Mouse (Mus musculus) testis, postnatal 10 days (tissue): ENCODE data around the gene Ccdc126.
A peak's percentile ranks its signal among the peaks of the same experiment; 100 is the strongest.
"Not testable (repeated sequence)": the region's sequence is repeated elsewhere in the genome, so short reads cannot be mapped to it uniquely, and the experiment has no call there.

Experiments
- DNase-seq: peaks from one replicate; pipeline ENCODE4 v3.0.0; 2021; ENCODE audit warnings: low spot score

Ccdc126 gene

GRCm38 (mm10) chr6:49318966-49319594, at the start of gene Ccdc126:
TSS of gene Ccdc126 (plus strand) at chr6:49319274.
- DNase-seq = peak; percentile 98

DNA sequence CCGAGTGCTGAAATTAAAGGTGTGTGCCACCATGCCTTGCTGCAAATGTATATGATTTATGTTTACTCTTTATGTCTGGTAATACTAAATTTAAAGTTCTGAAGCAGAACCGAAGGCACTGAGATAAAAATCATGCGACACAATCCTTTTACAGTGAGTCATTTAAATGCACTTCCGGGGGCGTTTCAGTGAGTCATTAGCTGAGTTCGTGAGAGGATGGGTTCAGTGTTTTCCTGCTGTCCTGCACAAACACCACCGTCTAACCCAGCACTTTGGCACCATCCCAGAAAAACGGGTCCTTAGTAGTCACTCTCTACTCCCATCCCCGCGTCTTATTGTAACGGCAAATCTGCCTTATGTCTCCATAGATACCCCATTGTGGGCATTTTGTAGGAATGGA, 49.2 kb upstream of the Ccdc126 start:
- DNase-seq = no peak

DNA sequence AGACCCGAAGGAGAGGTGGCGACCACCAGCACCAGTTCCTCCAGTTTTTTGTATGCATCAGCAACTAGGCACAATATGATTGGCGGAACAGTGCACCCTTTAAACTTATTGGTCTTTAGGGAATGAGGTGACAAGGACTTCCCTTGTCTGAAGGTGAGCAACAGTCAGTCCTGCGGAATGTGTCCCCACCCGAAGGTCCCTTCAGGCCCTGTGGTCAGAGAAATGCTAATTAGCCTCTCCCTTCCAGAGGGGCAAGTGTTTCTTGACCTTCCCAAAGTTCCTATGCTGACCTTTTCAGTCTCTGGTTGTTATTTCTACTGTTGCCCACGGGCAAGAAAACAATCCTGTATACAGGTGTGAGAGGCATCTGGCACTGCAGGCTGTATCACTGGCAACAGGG, 47.3 kb upstream of the Ccdc126 start:
- DNase-seq = no peak

DNA sequence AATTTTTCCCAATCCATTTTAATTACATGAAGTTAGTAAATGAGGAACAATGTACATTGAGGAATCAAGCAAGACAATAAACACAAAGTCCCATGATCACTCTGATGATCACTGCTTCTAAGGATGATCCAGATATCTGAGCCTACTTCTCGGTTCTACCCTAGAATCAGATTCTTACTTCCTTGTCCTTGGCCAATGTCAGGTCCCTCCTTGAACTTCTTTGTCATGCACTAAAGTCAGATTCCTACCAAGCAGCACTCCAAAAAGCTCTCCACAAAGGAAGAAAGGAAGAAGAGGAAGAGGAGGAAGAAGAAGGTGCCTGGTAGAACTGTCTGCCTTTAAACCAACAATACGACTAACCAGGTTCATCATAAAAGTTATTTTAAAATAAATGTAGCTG, 46.2 kb upstream of the Ccdc126 start:
- DNase-seq = no peak

- DNase-seq = no peak
Measured at GRCm38 (mm10) chr6:49273934-49274333, 45.1 kb upstream of the Ccdc126 start.

- no peak for DNase-seq
Measured at GRCm38 (mm10) chr6:49274416-49275091, 44.5 kb upstream of the Ccdc126 start.

DNA sequence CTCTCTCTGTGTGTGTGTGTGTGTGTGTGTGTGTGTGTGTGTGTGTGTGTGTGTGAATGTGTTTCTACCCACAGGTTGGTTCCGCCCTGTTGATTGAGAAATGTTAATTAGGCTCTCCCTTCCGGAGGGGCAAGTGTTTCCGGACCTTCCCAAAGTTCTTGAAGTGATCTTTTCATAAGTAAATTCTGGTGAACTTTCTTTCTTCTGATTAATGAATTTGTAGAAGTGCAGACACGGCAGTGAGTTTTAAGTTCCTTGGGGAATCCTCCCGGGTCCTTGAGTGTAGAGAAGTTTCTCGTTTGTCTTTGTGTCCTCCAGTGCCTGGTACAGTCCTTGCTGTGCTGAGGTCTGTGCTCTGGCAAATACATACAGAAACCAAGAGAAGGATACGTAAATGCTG, 43.8 kb upstream of the Ccdc126 start:
- no peak for DNase-seq

- no peak for DNase-seq
Measured at GRCm38 (mm10) chr6:49280942-49281341, 38.1 kb upstream of the Ccdc126 start.

- no peak for DNase-seq
Measured at GRCm38 (mm10) chr6:49282122-49282521, 37.0 kb upstream of the Ccdc126 start.

- DNase-seq = no peak
Measured at GRCm38 (mm10) chr6:49298286-49298685, 20.8 kb upstream of the Ccdc126 start.

DNA sequence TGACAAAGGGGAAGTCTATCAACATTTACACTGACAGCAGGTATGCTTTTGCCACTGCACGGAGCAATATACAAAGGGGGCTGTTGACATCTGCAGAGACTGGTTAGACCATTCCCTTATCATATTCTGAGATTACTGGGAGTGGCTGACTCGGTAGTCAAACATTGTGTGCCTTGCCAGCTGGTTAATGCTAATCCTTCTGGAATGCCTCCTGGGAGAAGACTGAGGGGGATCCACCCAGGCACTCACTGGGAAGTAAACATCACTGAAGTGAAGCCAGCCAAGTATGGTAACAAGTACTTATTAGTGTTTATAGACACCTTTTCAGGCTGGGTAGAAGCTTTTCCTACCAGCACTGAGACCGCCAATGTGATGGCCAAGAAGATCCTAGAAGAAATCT, 4.3 kb upstream of the Ccdc126 start:
- not testable (repeated sequence) for DNase-seq

DNA sequence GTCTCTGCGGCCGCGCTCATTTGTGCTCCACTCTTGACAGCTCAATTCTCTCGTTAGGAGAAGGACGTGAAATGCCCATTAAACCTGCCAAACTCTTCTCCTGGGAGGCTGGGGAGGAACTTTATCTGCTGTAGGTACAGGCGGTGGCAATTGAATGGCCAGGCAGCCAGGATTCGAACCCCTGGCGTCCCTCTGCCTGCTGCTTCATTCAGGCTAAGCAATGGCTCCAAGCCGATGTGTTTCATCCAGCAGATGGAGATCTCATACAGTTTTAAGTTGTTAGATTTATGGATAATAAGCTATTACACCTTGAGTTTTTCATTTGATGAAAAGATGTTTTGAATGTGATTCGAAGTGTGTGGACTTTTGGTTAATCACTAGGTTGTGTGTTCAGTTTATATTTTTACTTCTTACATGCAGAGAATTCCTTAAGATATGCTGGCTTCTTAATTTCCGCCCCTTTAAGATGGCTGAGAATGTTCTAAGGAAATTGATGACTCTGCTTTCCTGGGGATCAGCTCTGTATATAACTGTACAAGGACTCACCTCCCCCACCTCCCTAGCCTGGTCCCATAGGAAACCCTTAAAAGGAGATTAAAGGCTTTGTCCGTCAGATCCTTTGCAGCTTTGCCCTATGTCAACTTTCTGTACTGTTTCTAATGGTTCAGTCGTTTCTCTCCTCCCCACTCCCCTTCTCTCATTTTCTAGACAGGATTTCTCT, 681 bp downstream of the Ccdc126 start:
- DNase-seq = no peak

DNA sequence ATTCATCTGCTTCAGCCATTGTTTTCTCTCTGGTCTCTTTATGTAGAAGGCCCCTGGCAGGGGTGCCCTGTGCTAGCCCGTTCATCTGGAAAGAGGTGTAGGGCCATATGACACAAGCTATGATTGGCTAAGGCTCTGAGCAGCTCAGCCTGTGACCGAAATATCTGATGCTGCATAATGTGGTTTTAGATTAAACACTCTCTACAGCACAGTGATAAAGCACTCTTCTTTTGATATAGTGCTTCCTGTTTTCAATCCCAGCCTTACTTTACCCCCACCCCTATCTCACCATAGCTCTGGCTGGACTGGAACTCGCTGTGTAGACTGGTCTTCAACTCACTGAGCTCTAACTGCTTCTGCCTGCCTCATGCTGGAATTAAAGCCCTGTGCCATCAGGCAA, 2.3 kb downstream of the Ccdc126 start:
- DNase-seq = no peak

GRCm38 (mm10) chr6:49322056-49322455, 3.0 kb downstream of the Ccdc126 start:
- DNase-seq = no peak

DNA sequence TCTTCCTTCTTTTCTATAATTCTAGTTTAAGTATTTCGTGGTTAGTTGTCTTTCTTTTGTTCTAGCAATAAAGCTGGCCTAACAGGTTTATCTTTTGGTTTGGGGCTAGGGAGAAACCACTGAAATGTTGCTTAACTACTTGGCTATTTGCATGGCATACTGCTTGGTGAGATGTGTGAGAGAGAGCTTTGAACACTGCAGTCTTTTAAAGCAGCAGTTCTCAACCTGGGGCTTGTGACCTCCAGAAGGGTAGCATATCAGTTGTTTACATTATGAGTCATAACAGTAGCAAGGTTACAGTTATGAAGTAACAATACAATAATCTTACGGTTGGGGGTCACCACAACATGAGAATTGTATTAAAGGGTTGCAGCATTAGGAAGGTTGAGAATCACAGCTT, 3.9 kb downstream of the Ccdc126 start:
- DNase-seq = no peak

- DNase-seq = no peak
Measured at GRCm38 (mm10) chr6:49324528-49324927, 5.5 kb downstream of the Ccdc126 start.

DNA sequence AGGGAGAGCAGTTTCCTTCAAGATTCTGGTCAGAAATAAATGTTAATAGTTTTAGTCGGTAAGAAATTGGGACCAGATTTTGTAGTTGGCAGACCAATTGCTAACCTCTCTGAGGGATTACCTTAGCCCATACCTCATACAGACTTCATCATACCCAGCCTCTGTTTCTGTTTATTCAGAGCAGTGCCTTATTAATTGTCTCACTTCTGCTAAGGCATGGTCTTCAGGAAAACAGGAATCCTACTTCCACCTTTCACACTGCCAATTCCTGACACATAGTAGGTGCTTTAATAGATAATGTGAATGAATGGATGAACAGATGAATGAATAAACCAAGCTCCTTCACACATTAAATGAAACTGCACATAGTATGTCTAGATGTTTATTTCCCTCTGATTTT, 6.2 kb downstream of the Ccdc126 start:
- DNase-seq = no peak

DNA sequence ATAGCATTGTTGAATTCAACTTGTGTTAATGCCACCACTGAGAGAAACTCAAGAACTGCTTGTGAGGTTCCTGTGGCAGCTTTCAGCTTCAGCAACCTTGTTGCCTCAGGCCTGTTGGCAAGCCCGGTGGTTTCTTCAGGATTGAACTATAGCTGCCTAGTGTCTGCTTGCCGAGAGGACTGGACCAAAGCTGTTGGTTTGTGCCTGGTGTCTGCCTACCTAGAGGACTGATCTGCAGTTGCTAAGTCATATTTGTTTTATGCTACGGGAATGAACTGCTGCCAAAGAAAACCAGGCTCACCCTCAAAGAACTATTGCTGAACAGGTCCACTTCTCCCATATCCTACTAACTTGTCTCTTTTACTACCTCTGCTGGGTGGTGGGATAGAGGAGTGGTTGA, 7.8 kb downstream of the Ccdc126 start:
- no peak for DNase-seq

DNA sequence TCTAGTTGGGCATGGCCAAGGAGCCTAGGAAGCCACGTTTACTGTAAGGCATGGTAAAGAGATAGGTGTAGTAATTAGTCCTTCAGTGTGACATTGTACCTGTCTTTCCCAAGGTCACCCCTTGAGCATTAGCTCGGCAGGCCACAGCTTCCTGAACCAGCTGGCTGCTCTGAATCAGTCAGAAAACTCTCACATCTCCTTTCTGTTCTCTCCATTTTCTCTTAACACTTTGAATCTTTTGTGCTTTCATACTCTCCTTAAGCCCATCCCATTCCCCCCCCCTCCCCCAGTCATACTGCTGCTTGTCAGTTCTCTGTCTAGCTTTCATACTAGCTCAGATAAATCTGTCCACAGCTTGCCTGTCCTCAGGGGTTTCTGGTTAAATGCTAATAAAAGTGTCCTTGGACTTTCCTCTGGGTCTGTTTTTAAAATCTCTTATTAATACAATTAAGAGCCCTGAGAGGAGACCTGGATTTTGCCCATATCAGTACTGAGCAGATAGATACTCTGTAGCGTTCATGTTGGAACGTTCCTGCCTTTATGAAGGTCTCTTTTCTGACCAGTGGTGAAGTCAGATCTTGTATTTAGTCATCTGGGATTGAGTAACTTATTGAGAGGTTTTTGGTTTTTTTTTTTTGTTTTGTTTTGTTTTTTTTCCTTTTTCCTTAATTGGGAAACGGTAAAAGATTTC, 12.4 kb downstream of the Ccdc126 start:
- DNase-seq = no peak

- no peak for DNase-seq
Measured at GRCm38 (mm10) chr6:49332060-49332370, 12.9 kb downstream of the Ccdc126 start.

GRCm38 (mm10) chr6:49338566-49338965, 19.5 kb downstream of the Ccdc126 start:
- no peak for DNase-seq

GRCm38 (mm10) chr6:49339145-49339544, 20.1 kb downstream of the Ccdc126 start:
- DNase-seq = no peak
